Mouse (Mus musculus): Measurements from ENCODE around the gene Celf5. TPM values are rescaled to one million over a fixed set of nuclear protein-coding genes. Genes with fewer than 3 reads are reported as not detected.

Gene Celf5
- 1.0 TPM for polyA plus RNA-seq (2012; fragmentation: generic; extraction: Trizol)
- long read RNA-seq, experiment 1, partial matches to known transcripts, result 2 of 2 reads
- long read RNA-seq, experiment 1, other reads (novel, unspliced or antisense), result 0 of 2 reads
- long read RNA-seq, experiment 2, result 0 reads

GRCm38 (mm10) chr10:81482533-81482889 is at the start of gene Celf5:
Celf5 (minus strand) TSS chr10:81482709.
- Histone ChIP-seq H3K27me3 (ENCODE audit: control insufficient read depth, insufficient read depth, insufficient read length) (peaks cover 28% of the 10 kb centered on the region), H3K4me3 (ENCODE audit: insufficient read depth, poor library complexity, severe bottlenecking) (no peak within 1 kb of the TSS), H3K36me3 (ENCODE audit: control insufficient read depth, insufficient read depth) (peaks cover 9% of the 10 kb centered on the region), H3ac (ENCODE audit: control insufficient read depth, insufficient read length, low read depth) (peak within 1 kb of the TSS; percentile 66), H3K79me3 (ENCODE audit: low read depth) (no peaks in the 10 kb centered on the region), H3K79me2 (ENCODE audit: control insufficient read depth, insufficient read depth) (no peaks in the 10 kb centered on the region)
- TF ChIP-seq CTCF (IDR thresholded peaks at IDR 0.05; ENCODE audit: control insufficient read depth, insufficient read depth, insufficient read length), result peak; percentile 97
- no peak for TF ChIP-seq MYOG (IDR thresholded peaks at IDR 0.05; ENCODE audit: control insufficient read depth, extremely low read depth, insufficient read length)

GRCm38 (mm10) chr10:81526779-81527178 is 44.3 kb upstream of the Celf5 start:
- peaks cover 27% of the 10 kb centered on the region for H3K36me3 ChIP-seq (ENCODE audit: control insufficient read depth, insufficient read depth)
- TF ChIP-seq CTCF (IDR thresholded peaks at IDR 0.05; ENCODE audit: control insufficient read depth, insufficient read depth, insufficient read length) (peak; percentile 95), CEBPB (IDR thresholded peaks at IDR 0.05; ENCODE audit: low read depth) (no peak), USF1 (IDR thresholded peaks at IDR 0.05; ENCODE audit: low read depth) (no peak), MYOD1 (IDR thresholded peaks at IDR 0.05; ENCODE audit: control insufficient read depth, insufficient read length, low read depth) (no peak), FOSL1 (IDR thresholded peaks at IDR 0.05; ENCODE audit: insufficient read depth, low read length, poor library complexity, severe bottlenecking) (no peak)
- H3ac ChIP-seq (ENCODE audit: control insufficient read depth, insufficient read length, low read depth), result no peak overlapping the region
- H3K27me3 ChIP-seq (ENCODE audit: control insufficient read depth, insufficient read depth, insufficient read length), result no peaks in the 10 kb centered on the region
- no peaks in the 10 kb centered on the region for H3K79me3 ChIP-seq (ENCODE audit: low read depth)
- H3K79me2 ChIP-seq (ENCODE audit: control insufficient read depth, insufficient read depth), result no peaks in the 10 kb centered on the region
- H3K4me3 ChIP-seq (ENCODE audit: insufficient read depth, poor library complexity, severe bottlenecking), result no peak overlapping the region

GRCm38 (mm10) chr10:81525017-81525694 is 42.6 kb upstream of the Celf5 start:
- TF ChIP-seq FOSL1 (IDR thresholded peaks at IDR 0.05; ENCODE audit: insufficient read depth, low read length, poor library complexity, severe bottlenecking) (no peak), USF1 (IDR thresholded peaks at IDR 0.05; ENCODE audit: low read depth) (no peak), MAX (IDR thresholded peaks at IDR 0.05) (no peak), MYOD1 (IDR thresholded peaks at IDR 0.05; ENCODE audit: control insufficient read depth, insufficient read length, low read depth) (no peak), CEBPB (IDR thresholded peaks at IDR 0.05; ENCODE audit: low read depth) (no peak), CTCF (IDR thresholded peaks at IDR 0.05; ENCODE audit: control insufficient read depth, insufficient read depth, insufficient read length) (no peak), MYOG (IDR thresholded peaks at IDR 0.05; ENCODE audit: control insufficient read depth, extremely low read depth, insufficient read length) (no peak)

GRCm38 (mm10) chr10:81524051-81524605 is 41.6 kb upstream of the Celf5 start, which contains the start of gene Gna15:
Gna15 (minus strand) TSS chr10:81524225.
- Histone ChIP-seq H3ac (ENCODE audit: control insufficient read depth, insufficient read length, low read depth) (no peak within 1 kb of the TSS), H3K79me2 (ENCODE audit: control insufficient read depth, insufficient read depth) (no peaks in the 10 kb centered on the region), H3K79me3 (ENCODE audit: low read depth) (no peaks in the 10 kb centered on the region), H3K27me3 (ENCODE audit: control insufficient read depth, insufficient read depth, insufficient read length) (peaks cover 4% of the 10 kb centered on the region), H3K4me3 (ENCODE audit: insufficient read depth, poor library complexity, severe bottlenecking) (no peak within 1 kb of the TSS), H3K36me3 (ENCODE audit: control insufficient read depth, insufficient read depth) (peaks cover 3% of the 10 kb centered on the region)
- no peak for TF ChIP-seq USF1 (IDR thresholded peaks at IDR 0.05; ENCODE audit: low read depth)
- TF ChIP-seq FOSL1 (IDR thresholded peaks at IDR 0.05; ENCODE audit: insufficient read depth, low read length, poor library complexity, severe bottlenecking), result no peak
- TF ChIP-seq CTCF (IDR thresholded peaks at IDR 0.05; ENCODE audit: control insufficient read depth, insufficient read depth, insufficient read length), result no peak
- TF ChIP-seq MYOG (IDR thresholded peaks at IDR 0.05; ENCODE audit: control insufficient read depth, extremely low read depth, insufficient read length), result no peak
- no peak for TF ChIP-seq MYOD1 (IDR thresholded peaks at IDR 0.05; ENCODE audit: control insufficient read depth, insufficient read length, low read depth)
- TF ChIP-seq MAX (IDR thresholded peaks at IDR 0.05), result no peak
- no peak for TF ChIP-seq CEBPB (IDR thresholded peaks at IDR 0.05; ENCODE audit: low read depth)

More at GRCm38 (mm10) chr10:81525017-81525694, 42.6 kb upstream of the Celf5 start:
- Histone ChIP-seq H3ac (ENCODE audit: control insufficient read depth, insufficient read length, low read depth) (no peak overlapping the region), H3K36me3 (ENCODE audit: control insufficient read depth, insufficient read depth) (peaks cover 13% of the 10 kb centered on the region), H3K79me3 (ENCODE audit: low read depth) (no peaks in the 10 kb centered on the region), H3K79me2 (ENCODE audit: control insufficient read depth, insufficient read depth) (no peaks in the 10 kb centered on the region), H3K4me3 (ENCODE audit: insufficient read depth, poor library complexity, severe bottlenecking) (no peak overlapping the region), H3K27me3 (ENCODE audit: control insufficient read depth, insufficient read depth, insufficient read length) (peaks cover 4% of the 10 kb centered on the region)

GRCm38 (mm10) chr10:81523570-81523969 is 41.1 kb upstream of the Celf5 start:
- Histone ChIP-seq H3K36me3 (ENCODE audit: control insufficient read depth, insufficient read depth) (no peaks in the 10 kb centered on the region), H3K79me2 (ENCODE audit: control insufficient read depth, insufficient read depth) (no peaks in the 10 kb centered on the region), H3K4me3 (ENCODE audit: insufficient read depth, poor library complexity, severe bottlenecking) (no peak overlapping the region), H3ac (ENCODE audit: control insufficient read depth, insufficient read length, low read depth) (no peak overlapping the region), H3K79me3 (ENCODE audit: low read depth) (no peaks in the 10 kb centered on the region), H3K27me3 (ENCODE audit: control insufficient read depth, insufficient read depth, insufficient read length) (peaks cover 4% of the 10 kb centered on the region)
- TF ChIP-seq CTCF (IDR thresholded peaks at IDR 0.05; ENCODE audit: control insufficient read depth, insufficient read depth, insufficient read length), result no peak
- no peak for TF ChIP-seq MYOG (IDR thresholded peaks at IDR 0.05; ENCODE audit: control insufficient read depth, extremely low read depth, insufficient read length)
- no peak for TF ChIP-seq FOSL1 (IDR thresholded peaks at IDR 0.05; ENCODE audit: insufficient read depth, low read length, poor library complexity, severe bottlenecking)
- TF ChIP-seq USF1 (IDR thresholded peaks at IDR 0.05; ENCODE audit: low read depth), result no peak
- TF ChIP-seq MAX (IDR thresholded peaks at IDR 0.05), result no peak
- no peak for TF ChIP-seq CEBPB (IDR thresholded peaks at IDR 0.05; ENCODE audit: low read depth)
- TF ChIP-seq MYOD1 (IDR thresholded peaks at IDR 0.05; ENCODE audit: control insufficient read depth, insufficient read length, low read depth), result no peak
